Mouse (Mus musculus): ENCODE measurements around the gene Med18. TPM values are rescaled to one million over a fixed set of nuclear protein-coding genes. Genes with fewer than 3 reads are reported as not detected.

Gene Med18
- polyA plus RNA-seq, 1 experiment from 2014 or later, result 11.3 TPM

DNA sequence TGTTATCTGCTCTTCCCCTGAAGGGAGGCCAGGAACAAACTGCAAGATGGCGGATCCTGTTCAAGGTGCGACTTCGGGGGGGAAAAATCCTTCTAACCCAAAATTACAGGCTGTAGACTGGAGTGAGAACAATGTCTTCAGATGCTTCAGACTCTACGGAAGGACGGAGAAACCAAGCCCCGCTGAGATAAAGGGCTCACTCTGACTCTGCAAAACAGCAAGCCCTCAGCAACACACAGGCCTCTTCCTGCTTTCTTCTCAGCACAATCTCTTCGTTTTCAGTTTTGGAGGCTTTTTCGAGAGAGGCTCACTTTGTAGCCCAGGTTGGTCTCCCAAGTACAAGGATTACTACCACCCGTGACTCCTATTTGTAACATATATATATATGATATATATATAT, 9.7 kb upstream of the Med18 start:
- no peaks in the 10 kb centered on the region for H3K9me3 ChIP-seq (ENCODE audit: low read length)
- H3K9ac ChIP-seq (replicated peaks; ENCODE audit: low read depth), result no peak overlapping the region
- no peak for ATAC-seq
- no peak for TF ChIP-seq CTCF (IDR thresholded peaks at IDR 0.05)
- no peak for TF ChIP-seq EP300 (IDR thresholded peaks at IDR 0.05)
- no peak overlapping the region for H3K27ac ChIP-seq (ENCODE audit: low read length)
- no peaks in the 10 kb centered on the region for H3K27me3 ChIP-seq (replicated peaks; ENCODE audit: insufficient read depth, low read length)
- no peak overlapping the region for H3K4me3 ChIP-seq (ENCODE audit: low read depth, low read length)
- no peaks in the 10 kb centered on the region for H3K36me3 ChIP-seq (ENCODE audit: insufficient read depth, low read length)
- 82% methylated on average over 9 of the region's 9 CpGs for WGBS
- no peak for DNase-seq (ENCODE audit: low spot score)
- no peaks in the 10 kb centered on the region for H3K4me1 ChIP-seq (ENCODE audit: insufficient read depth, low read depth, low read length)
- H3K4me2 ChIP-seq (replicated peaks; ENCODE audit: low read depth, low read length), result no peak overlapping the region

DNA sequence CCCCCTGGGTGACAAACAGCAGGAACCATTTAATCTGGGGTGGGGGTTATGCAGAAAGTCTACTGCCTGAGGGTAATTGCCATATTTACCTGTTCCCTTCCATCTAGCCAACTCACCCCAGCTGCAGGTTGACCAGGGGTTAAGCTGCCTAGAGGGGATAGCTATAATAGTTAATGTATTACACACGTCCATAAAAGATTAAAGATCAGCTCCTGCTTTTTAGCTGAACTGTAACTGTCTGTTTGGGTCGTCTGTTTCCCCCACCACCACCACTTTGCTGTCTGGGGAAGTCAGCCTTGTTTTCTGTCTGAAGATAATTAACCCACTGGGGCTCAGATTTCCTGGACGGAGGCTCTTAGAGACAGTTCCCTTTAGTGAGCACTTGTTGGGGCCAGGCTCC, 6.2 kb upstream of the Med18 start:
- ATAC-seq, result no peak
- no peaks in the 10 kb centered on the region for H3K36me3 ChIP-seq (ENCODE audit: insufficient read depth, low read length)
- 20% methylated on average over 3 of the region's 3 CpGs for WGBS
- H3K4me3 ChIP-seq (ENCODE audit: low read depth, low read length), result no peak overlapping the region
- H3K9ac ChIP-seq (replicated peaks; ENCODE audit: low read depth), result no peak overlapping the region
- H3K4me2 ChIP-seq (replicated peaks; ENCODE audit: low read depth, low read length), result no peak overlapping the region
- no peak for DNase-seq (ENCODE audit: low spot score)
- TF ChIP-seq EP300 (IDR thresholded peaks at IDR 0.05) (no peak), CTCF (IDR thresholded peaks at IDR 0.05) (no peak)
- no peaks in the 10 kb centered on the region for H3K9me3 ChIP-seq (ENCODE audit: low read length)
- no peaks in the 10 kb centered on the region for H3K4me1 ChIP-seq (ENCODE audit: insufficient read depth, low read depth, low read length)
- no peaks in the 10 kb centered on the region for H3K27me3 ChIP-seq (replicated peaks; ENCODE audit: insufficient read depth, low read length)
- no peak overlapping the region for H3K27ac ChIP-seq (ENCODE audit: low read length)

DNA sequence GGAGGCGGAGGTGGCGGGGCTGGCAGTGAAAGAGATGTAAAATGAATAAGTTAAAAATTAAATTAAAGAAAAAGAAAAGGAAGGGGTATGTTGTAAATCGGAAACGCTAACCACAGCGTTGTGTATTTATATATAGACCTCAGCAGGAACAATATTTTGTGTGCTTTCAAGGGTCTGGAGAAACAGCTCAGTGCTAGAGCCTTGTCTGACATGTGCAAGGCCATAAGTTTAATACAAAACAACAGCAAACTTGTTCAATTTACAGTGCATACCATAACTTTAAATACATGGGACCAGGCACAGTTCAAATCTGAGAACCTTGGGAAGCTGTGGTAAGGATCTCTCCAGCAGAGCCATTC, 513 bp upstream of the Med18 start:
- ATAC-seq, result no peak
- Histone ChIP-seq H3K27ac (ENCODE audit: low read length) (no peak overlapping the region), H3K36me3 (ENCODE audit: insufficient read depth, low read length) (0 out of 2 replicates have a peak, but pooled peaks cover 6% of the 10 kb centered on the region), H3K27me3 (replicated peaks; ENCODE audit: insufficient read depth, low read length) (no peaks in the 10 kb centered on the region), H3K4me3 (ENCODE audit: low read depth, low read length) (peak overlapping the region; percentile 71), H3K4me2 (replicated peaks; ENCODE audit: low read depth, low read length) (peak overlapping the region; percentile 65), H3K9me3 (ENCODE audit: low read length) (no peaks in the 10 kb centered on the region), H3K4me1 (ENCODE audit: insufficient read depth, low read depth, low read length) (peaks cover 6% of the 10 kb centered on the region; the same call in 1 of the 2 replicates), H3K9ac (replicated peaks; ENCODE audit: low read depth) (no peak overlapping the region)
- WGBS, result 1% methylated on average over 5 of the region's 5 CpGs
- DNase-seq (ENCODE audit: low spot score), result no peak
- TF ChIP-seq EP300 (IDR thresholded peaks at IDR 0.05) (no peak), CTCF (IDR thresholded peaks at IDR 0.05) (no peak)

DNA sequence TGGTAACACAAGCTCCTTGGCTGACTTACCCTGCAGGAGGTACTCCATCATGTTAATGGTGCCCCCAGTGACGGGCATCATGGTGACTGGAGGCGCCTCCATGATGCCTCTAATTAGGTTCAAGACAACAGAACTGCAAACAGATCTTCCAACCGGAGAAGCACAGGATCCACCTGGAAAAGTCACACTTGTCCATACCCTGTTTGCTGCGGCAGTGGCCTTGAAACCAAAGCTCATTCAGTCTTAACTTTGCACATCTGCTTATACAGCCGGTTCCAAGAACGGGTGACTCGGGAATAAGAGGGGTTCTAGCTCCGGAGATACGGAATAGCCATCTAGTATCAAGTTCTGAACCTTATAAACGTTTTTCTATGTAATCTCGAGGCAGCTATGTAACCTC, 885 bp downstream of the Med18 start:
- DNase-seq (ENCODE audit: low spot score) (no peak), ATAC-seq (no peak)
- no peak overlapping the region for H3K27ac ChIP-seq (ENCODE audit: low read length)
- WGBS, result 3% methylated on average over 11 of the region's 11 CpGs
- H3K9me3 ChIP-seq (ENCODE audit: low read length), result no peaks in the 10 kb centered on the region
- peak overlapping the region; percentile 65 for H3K4me2 ChIP-seq (replicated peaks; ENCODE audit: low read depth, low read length)
- TF ChIP-seq EP300 (IDR thresholded peaks at IDR 0.05), result no peak
- no peak for TF ChIP-seq CTCF (IDR thresholded peaks at IDR 0.05)
- H3K27me3 ChIP-seq (replicated peaks; ENCODE audit: insufficient read depth, low read length), result no peaks in the 10 kb centered on the region
- H3K4me1 ChIP-seq (ENCODE audit: insufficient read depth, low read depth, low read length), result peaks cover 6% of the 10 kb centered on the region; the same call in 1 of the 2 replicates
- peaks cover 6% of the 10 kb centered on the region; the same call in 1 of the 2 replicates for H3K36me3 ChIP-seq (ENCODE audit: insufficient read depth, low read length)
- peak overlapping the region; percentile 53 for H3K9ac ChIP-seq (replicated peaks; ENCODE audit: low read depth)
- peak overlapping the region; percentile 71 for H3K4me3 ChIP-seq (ENCODE audit: low read depth, low read length)

DNA sequence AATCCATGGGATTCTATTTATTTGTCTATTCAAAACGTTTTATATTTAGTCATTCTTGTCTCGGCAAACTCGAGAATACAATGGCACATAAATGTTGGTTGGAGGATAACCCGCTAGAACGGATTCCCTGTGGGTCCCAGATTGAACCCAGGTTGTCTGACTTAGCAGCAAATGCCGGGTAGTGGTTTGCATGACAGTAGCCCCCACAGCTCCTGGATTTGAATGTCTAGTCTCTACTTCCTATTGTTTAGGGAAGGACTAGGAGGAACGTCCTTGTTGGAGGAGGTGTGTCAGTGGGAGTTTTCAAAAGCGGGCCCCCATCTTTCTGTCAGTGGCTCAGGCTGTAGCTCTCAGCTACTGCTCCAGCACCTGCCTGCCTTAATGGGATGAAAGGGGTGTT, 3.5 kb downstream of the Med18 start:
- ATAC-seq (no peak), DNase-seq (ENCODE audit: low spot score) (no peak)
- H3K9ac ChIP-seq (replicated peaks; ENCODE audit: low read depth), result no peak overlapping the region
- no peaks in the 10 kb centered on the region for H3K9me3 ChIP-seq (ENCODE audit: low read length)
- H3K4me3 ChIP-seq (ENCODE audit: low read depth, low read length), result no peak overlapping the region
- H3K4me2 ChIP-seq (replicated peaks; ENCODE audit: low read depth, low read length), result no peak overlapping the region
- no peak overlapping the region for H3K27ac ChIP-seq (ENCODE audit: low read length)
- peaks cover 6% of the 10 kb centered on the region; the same call in 1 of the 2 replicates for H3K4me1 ChIP-seq (ENCODE audit: insufficient read depth, low read depth, low read length)
- TF ChIP-seq EP300 (IDR thresholded peaks at IDR 0.05) (no peak), CTCF (IDR thresholded peaks at IDR 0.05) (no peak)
- H3K36me3 ChIP-seq (ENCODE audit: insufficient read depth, low read length), result peaks cover 6% of the 10 kb centered on the region; the same call in 1 of the 2 replicates
- no peaks in the 10 kb centered on the region for H3K27me3 ChIP-seq (replicated peaks; ENCODE audit: insufficient read depth, low read length)
- WGBS, result 88% methylated on average over 8 of the region's 8 CpGs

DNA sequence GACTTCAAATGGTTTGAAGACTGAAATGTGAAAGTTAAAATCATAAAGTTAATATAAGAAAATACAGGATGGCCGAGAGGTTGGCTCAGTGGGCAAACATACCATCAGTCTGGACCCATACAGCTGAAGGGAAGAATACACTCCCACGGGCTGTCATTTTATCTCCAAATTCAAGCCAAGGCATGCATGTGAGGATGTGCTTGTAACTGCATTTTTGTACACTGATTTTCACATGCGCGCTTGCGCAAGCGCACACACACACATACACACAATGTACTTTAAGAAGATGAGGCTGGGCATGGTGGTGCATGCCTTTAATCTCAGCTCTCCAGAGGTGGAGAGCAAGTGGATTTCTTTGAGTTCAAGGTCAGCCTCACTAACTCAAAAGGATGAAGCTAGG, 8.2 kb downstream of the Med18 start:
- H3K4me3 ChIP-seq (ENCODE audit: low read depth, low read length), result no peak overlapping the region
- H3K36me3 ChIP-seq (ENCODE audit: insufficient read depth, low read length), result peaks cover 6% of the 10 kb centered on the region; the same call in 1 of the 2 replicates
- H3K4me2 ChIP-seq (replicated peaks; ENCODE audit: low read depth, low read length), result no peak overlapping the region
- ATAC-seq (no peak), DNase-seq (ENCODE audit: low spot score) (no peak)
- 88% methylated on average over 6 of the region's 6 CpGs for WGBS
- no peaks in the 10 kb centered on the region for H3K27me3 ChIP-seq (replicated peaks; ENCODE audit: insufficient read depth, low read length)
- no peaks in the 10 kb centered on the region for H3K4me1 ChIP-seq (ENCODE audit: insufficient read depth, low read depth, low read length)
- H3K9me3 ChIP-seq (ENCODE audit: low read length), result no peaks in the 10 kb centered on the region
- no peak for TF ChIP-seq CTCF (IDR thresholded peaks at IDR 0.05)
- TF ChIP-seq EP300 (IDR thresholded peaks at IDR 0.05), result no peak
- no peak overlapping the region for H3K27ac ChIP-seq (ENCODE audit: low read length)
- no peak overlapping the region for H3K9ac ChIP-seq (replicated peaks; ENCODE audit: low read depth)

DNA sequence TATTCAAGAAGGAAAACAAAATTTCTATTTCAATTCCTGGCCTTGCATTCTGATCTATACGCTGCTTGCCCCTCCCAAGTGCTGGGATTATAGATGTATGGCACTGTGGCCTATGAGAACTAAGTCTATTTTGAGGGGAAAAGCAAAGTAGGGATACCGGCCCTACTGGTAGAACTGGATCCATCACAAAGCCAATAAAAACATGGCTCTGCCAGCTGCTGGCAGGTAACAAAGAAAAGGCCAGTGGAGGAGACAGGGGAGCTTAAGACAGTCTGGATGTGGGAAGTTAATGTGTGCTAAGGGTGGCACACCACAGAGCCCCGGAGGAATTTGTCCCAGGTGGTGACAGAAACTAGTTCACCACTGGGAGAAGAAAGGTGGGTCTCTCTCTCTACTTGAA, 8.6 kb downstream of the Med18 start:
- H3K9ac ChIP-seq (replicated peaks; ENCODE audit: low read depth), result no peak overlapping the region
- peaks cover 6% of the 10 kb centered on the region; the same call in 1 of the 2 replicates for H3K36me3 ChIP-seq (ENCODE audit: insufficient read depth, low read length)
- TF ChIP-seq CTCF (IDR thresholded peaks at IDR 0.05) (no peak), EP300 (IDR thresholded peaks at IDR 0.05) (no peak)
- no peak overlapping the region for H3K4me3 ChIP-seq (ENCODE audit: low read depth, low read length)
- no peak overlapping the region for H3K4me2 ChIP-seq (replicated peaks; ENCODE audit: low read depth, low read length)
- H3K27ac ChIP-seq (ENCODE audit: low read length), result no peak overlapping the region
- DNase-seq (ENCODE audit: low spot score) (no peak), ATAC-seq (no peak)
- H3K27me3 ChIP-seq (replicated peaks; ENCODE audit: insufficient read depth, low read length), result no peaks in the 10 kb centered on the region
- H3K4me1 ChIP-seq (ENCODE audit: insufficient read depth, low read depth, low read length), result no peaks in the 10 kb centered on the region
- 66% methylated on average over 3 of the region's 3 CpGs for WGBS
- H3K9me3 ChIP-seq (ENCODE audit: low read length), result no peaks in the 10 kb centered on the region

All from lung, postnatal 0 days (tissue).